Mouse (Mus musculus): ENCODE results near the gene Fam213b. TPM values are rescaled to one million over a fixed set of nuclear protein-coding genes. Genes with fewer than 3 reads are reported as not detected.
A peak's percentile ranks its signal among the peaks of the same experiment; 100 is the strongest.

Gene Fam213b
- total RNA-seq, 2 experiments from 2014 or later: 37.8 to 44.3 TPM

- peak; percentile 94 for DNase-seq
Observed at GRCm38 (mm10) chr4:154877864-154878548, 20.9 kb downstream of the Fam213b start.

GRCm38 (mm10) chr4:154873186-154873585 is 25.7 kb downstream of the Fam213b start:
- no peak for DNase-seq

GRCm38 (mm10) chr4:154871757-154872251 is 27.1 kb downstream of the Fam213b start:
- no peak for DNase-seq

GRCm38 (mm10) chr4:154870721-154871120 is 28.2 kb downstream of the Fam213b start:
- DNase-seq: no peak

GRCm38 (mm10) chr4:154869440-154869839 is 29.5 kb downstream of the Fam213b start, which contains the start of gene Mmel1:
TSS of gene Mmel1 (plus strand) at chr4:154869585.
- no peak for DNase-seq

GRCm38 (mm10) chr4:154867257-154867656 is 31.7 kb downstream of the Fam213b start:
- no peak for DNase-seq

- no peak for DNase-seq
Observed at GRCm38 (mm10) chr4:154866391-154866790, 32.5 kb downstream of the Fam213b start.

- DNase-seq: no peak
Observed at GRCm38 (mm10) chr4:154864961-154865760, 33.8 kb downstream of the Fam213b start.

GRCm38 (mm10) chr4:154864271-154864771 is 34.6 kb downstream of the Fam213b start:
- peak; percentile 96 for DNase-seq

- no peak for DNase-seq
Observed at GRCm38 (mm10) chr4:154863436-154863935, 35.4 kb downstream of the Fam213b start.

- DNase-seq: no peak
Observed at GRCm38 (mm10) chr4:154861967-154862366, 37.0 kb downstream of the Fam213b start.

- no peak for DNase-seq
Observed at GRCm38 (mm10) chr4:154858601-154859000, 40.3 kb downstream of the Fam213b start.

- no peak for DNase-seq
Observed at GRCm38 (mm10) chr4:154857366-154858240, 41.3 kb downstream of the Fam213b start.

- DNase-seq: no peak
Observed at GRCm38 (mm10) chr4:154856882-154857281, 42.1 kb downstream of the Fam213b start.

GRCm38 (mm10) chr4:154856480-154856837 is 42.5 kb downstream of the Fam213b start:
- no peak for DNase-seq

- DNase-seq: peak; percentile 83
Observed at GRCm38 (mm10) chr4:154855721-154856479, 43.0 kb downstream of the Fam213b start.

- no peak for DNase-seq
Observed at GRCm38 (mm10) chr4:154854676-154855345, 44.1 kb downstream of the Fam213b start.

GRCm38 (mm10) chr4:154853881-154854280 is 45.1 kb downstream of the Fam213b start:
- no peak for DNase-seq

- no peak for DNase-seq
Observed at GRCm38 (mm10) chr4:154852696-154853095, 46.2 kb downstream of the Fam213b start.
